Mouse (Mus musculus) brain, embryonic 18.5 days (tissue): ENCODE data around the gene Olfr1416.

Source experiments
- DNase-seq: peaks from one replicate; pipeline ENCODE4 v3.0.0-alpha.2; 2012; ENCODE audit warnings: low read depth, low spot score

The Olfr1416 gene

GRCm38 (mm10) chr1:92432098-92432497 lies 52.8 kb downstream of the Olfr1416 start:
- no peak for DNase-seq

GRCm38 (mm10) chr1:92431420-92431819 lies 53.5 kb downstream of the Olfr1416 start:
- DNase-seq: no peak

GRCm38 (mm10) chr1:92430991-92431390 lies 53.9 kb downstream of the Olfr1416 start:
- DNase-seq: no peak
